Mouse (Mus musculus) gastrocnemius, postnatal 4 days (tissue): Measurements from ENCODE around the gene Taf1d. TPM values are rescaled to one million over a fixed set of nuclear protein-coding genes. Genes with fewer than 3 reads are reported as not detected.
"Not testable (repeated sequence)": the region's sequence is repeated elsewhere in the genome, so short reads cannot be mapped to it uniquely, and the experiment has no call there.

ENCODE experiments used
- DNase-seq, 2 experiments: peaks; one replicate each; pipeline ENCODE4 v3.0.0; 2021 to 2022; ENCODE audit warnings: low spot score in 2 of 2, mixed read lengths in 2 of 2
- total RNA-seq, 2 experiments: library from RNA; stranded (reverse); gene quantifications; 2 replicates each; pipeline ENCODE4 v1.2.3; 2021

The Taf1d gene
- total RNA-seq, 2 experiments from 2014 or later = 66.9 to 89.1 TPM

DNA sequence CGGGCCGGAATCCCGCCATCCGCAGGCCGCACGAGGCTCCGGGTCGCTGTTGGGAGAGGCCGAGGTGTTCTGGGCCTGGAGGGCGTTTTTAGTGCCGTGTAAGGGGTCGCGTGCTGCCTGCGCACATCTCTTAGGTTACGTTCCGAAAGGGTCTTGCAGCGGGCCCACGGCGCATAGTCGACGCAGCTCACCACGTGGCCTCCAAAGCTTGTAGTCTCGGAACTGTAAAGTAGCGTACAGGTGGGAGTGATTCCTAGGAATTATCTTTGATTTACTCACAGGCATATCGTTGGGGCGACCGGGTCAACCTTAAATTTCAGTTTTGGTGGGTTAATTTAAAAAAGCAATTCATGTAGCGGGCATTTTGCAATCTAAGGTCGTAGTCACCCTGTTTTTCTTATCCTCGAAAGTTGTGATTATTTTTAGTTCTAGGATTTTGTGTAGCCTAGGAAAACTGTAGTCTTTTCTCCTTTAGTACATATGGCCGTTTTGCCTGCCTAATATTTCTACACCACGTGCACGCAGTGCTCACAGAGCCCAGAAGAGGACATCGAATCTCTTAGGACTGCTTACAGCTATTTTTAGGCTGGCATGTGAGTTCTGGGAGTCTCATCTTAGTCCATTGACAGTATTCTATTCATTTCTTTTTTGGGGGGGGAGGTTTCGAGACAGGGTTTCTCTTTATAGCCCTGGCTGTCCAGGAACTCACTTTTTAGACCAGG, 545 bp downstream of the Taf1d start, which contains the start of gene 4931406C07Rik:
4931406C07Rik (minus strand) TSS at position 51 of the 722 bp plus-strand sequence.
- DNase-seq = no peak

DNA sequence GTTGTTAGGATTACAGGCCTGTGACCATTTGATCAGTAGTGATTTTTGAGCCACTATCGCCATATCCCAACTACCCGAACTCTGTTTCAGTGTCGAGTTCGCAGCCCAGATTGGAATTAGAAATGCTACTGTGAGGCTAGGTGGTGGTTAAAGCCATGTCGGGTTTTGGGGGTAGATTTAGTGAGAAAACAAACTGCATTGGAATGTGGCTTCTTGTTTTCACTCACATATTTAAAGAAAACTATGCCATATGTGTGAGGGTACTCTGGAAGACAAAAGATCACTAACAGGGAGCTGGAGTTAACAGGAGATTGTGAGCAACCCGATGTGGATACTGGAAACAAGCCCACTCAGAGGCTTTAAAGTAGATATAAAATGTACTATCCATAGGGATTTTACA, 1.2 kb downstream of the Taf1d start:
- DNase-seq = no peak

DNA sequence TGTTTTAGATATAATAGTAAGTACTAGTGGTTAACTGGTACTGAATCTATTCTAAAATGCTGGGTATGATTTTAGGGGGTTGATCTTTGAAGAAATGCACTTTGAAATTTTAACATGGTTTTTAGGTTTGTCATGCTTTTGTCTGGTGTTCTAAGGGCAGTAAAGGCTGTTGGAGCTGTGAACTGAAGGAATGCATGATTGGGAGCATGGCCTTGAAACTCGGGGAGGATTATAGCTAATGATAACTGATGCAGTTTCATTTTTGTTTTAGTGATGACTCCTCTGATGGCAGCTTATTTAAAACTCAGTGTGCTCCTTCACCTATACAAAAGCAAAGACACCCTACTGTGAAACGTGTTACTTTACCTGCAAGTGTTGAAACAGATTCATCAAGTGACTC, 2.2 kb downstream of the Taf1d start:
- no peak for DNase-seq

DNA sequence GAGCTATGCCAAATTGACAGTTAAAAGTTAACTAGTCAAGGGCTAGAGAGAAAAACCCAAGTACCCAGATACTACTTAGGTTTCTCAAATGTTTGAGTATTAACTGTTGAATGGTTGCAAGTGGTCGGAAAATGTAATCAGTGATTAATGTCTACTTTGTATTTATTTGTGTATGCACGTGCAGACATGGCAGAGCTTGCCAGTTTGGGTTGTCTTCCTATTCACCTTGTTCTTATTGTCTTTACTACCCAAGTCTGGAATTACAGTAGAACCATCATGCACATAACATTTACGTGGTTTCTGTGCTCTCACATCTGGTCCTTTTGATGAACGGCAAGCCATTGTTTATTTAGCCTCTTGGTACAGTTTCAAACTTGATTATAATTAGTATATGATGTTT, 3.4 kb downstream of the Taf1d start:
- no peak for DNase-seq

- no peak for DNase-seq
Observed at GRCm38 (mm10) chr9:15310179-15310578, 4.2 kb downstream of the Taf1d start.

DNA sequence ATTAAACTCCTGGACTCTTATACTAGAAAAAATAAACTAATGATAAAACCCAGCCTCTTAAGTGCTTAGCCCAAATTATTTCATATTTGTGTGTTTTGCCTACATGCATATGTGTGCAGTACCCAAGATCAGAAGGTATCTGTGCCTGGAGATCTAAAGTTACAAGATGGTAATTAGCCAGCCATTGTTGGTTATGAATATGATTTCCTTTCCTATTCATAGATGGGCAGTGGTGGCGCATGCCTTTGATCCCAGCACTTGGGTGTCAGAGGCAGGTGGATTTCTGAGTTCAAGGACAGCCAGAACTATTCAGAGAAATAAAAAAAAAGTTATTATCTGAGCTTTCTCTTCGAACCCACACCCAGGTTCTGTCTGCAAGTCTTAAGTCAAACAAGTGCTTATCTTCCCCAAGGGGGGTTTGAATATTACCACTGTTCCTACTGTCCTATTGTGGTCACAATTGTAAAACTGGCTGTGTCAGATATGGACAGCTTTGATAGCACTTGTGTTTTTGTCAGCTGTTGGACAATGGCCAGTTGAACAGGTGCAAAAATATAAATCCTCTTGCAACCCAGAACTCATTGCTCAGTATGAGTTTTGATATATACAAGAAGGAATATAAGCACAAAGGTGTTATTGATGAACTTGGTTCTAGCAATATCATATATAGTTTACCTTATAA, 6.2 kb downstream of the Taf1d start:
- no peak for DNase-seq

DNA sequence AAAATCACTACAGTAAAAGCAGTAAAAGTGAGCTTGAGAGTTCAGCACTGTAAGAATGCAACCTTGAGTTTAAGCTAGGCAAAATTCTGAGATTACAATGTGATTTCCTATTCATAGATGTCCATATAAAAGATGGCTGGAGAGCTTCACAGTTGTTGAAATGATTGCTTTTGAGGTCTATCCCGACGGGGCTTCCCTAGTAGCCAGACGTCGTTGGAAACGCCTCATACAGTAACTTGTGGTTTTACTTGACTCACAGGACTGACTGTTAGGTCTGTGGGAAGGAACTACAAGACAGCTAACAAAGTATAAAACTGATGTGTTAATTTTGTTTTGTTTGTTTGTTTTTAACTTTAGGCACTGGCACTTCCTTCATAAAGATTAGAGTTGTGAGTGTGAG, 7.6 kb downstream of the Taf1d start:
- DNase-seq = no peak

GRCm38 (mm10) chr9:15314619-15315018, 8.6 kb downstream of the Taf1d start:
- no peak for DNase-seq

DNA sequence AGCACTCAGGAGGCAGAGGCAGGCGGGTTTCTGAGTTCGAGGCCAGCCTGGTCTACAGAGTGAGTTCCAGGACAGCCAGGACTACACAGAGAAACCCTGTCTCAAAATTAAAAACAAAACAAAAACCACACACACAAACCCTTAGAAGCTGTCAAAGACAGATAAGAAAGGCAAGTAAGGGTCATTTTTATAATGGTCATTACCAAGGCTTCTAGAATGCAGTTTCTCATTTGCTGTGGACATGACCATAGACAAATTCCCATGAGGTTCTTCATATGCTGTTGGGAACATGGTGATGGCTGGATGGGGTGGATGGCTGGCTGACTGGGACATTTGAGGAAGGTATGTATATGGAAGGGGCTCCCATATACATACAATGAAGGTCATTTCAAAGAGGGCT, 10.3 kb downstream of the Taf1d start:
- not testable (repeated sequence) for DNase-seq

GRCm38 (mm10) chr9:15317223-15318169, 11.5 kb downstream of the Taf1d start:
- DNase-seq = no peak

- DNase-seq = no peak
Observed at GRCm38 (mm10) chr9:15318170-15318742, 12.2 kb downstream of the Taf1d start.

DNA sequence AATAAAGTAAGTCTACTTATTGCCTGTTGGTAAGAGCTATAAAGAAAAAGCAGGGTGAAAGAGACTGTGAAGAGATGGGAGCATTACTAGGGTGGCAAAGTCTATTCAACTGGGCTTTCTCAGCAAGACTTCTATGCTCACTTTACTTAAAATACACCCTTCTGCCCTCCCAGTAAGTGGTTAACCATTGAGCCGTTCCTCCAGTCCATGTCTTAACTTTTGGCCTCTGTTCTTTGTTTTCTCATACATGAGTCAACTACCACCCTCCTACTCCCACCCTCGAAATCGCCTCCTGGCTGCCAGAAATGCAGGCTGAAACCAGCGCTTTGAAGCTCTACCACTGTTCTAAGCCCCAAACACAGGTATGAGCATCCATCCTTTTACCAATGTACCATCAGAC, 31.8 kb downstream of the Taf1d start:
- no peak for DNase-seq

DNA sequence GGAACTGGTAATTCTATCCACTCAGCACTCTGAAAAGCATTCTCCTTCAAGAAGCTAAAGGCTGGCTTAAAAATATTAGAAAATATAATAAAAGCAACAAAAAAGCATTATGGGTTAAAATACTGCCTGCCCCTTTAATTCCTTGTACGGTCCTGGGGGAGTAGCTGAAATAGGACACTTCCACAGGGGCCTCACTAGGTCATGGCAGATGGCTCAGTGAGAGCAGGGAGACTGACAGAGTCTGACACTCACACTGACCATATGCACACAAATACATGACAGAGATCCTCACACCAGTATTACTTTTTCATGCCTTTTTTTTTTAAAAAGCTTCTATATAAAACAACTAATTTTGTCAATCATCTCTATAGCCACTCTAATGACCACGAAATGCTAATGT, 43.9 kb downstream of the Taf1d start:
- DNase-seq = no peak

- DNase-seq = no peak
Observed at GRCm38 (mm10) chr9:15356916-15357483, 51.0 kb downstream of the Taf1d start.

GRCm38 (mm10) chr9:15357484-15358275, 51.7 kb downstream of the Taf1d start, which contains the start of gene Cep295:
Cep295 (minus strand) TSS chr9:15357788.
- DNase-seq = peak; percentile 97 to 98

DNA sequence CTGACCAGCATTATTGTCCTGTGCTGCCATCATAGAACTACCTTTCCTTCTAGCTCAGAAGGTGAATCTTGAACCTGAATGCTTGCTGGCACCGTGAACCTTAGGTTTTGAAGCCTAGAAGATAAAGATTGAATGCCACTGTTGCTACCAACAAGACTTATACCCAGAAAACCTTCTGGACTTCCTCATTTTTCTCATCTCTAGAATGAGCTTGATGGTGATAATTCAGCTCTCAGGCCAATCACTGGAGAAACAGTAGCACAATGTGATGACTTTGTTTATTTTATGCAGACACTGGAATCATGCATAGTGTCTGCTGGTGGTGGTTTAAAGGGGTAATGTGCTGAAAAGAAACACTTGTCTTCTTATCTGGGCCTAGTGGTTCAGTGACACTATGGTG, 58.8 kb downstream of the Taf1d start:
- DNase-seq = no peak

DNA sequence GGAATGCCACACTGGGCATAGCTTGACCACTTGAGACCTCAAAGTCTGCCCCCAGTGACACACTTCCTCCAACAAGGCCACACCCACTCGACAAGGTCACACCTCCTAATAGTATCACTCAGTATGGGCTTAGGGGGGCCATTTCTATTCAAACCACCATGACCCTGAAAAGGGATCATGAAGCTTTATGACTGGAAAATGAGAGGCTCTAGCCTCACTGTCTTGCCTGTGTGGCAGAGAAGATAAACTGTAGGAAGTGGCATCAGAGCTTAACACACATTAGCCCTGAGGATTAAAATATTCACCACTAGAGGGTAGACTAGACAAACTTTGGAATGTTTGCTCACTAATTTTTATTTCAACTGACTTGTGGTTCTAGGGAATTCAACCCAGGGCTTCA, 59.8 kb downstream of the Taf1d start:
- no peak for DNase-seq

- no peak for DNase-seq
Observed at GRCm38 (mm10) chr9:15366260-15366659, 60.2 kb downstream of the Taf1d start.
